Mouse (Mus musculus): ENCODE data around the gene Itgad. TPM values are rescaled to one million over a fixed set of nuclear protein-coding genes. Genes with fewer than 3 reads are reported as not detected.

The Itgad gene
- polyA plus RNA-seq, 1 experiment from 2014 or later, result not detected

GRCm38 (mm10) chr7:128206152-128206551 is 52.0 kb downstream of the Itgad start, which contains the start of gene Cox6a2:
Gene Cox6a2, minus strand, starts transcription at chr7:128206387.
- no peak for ATAC-seq (ENCODE audit: insufficient read depth, low FRiP score)
- H3K36me3 ChIP-seq (ENCODE audit: control insufficient read depth, insufficient read depth, low read length), result no peaks in the 10 kb centered on the region
- H3K4me3 ChIP-seq (replicated peaks; ENCODE audit: low read length), result no peak within 1 kb of the TSS
- no peak within 1 kb of the TSS for H3K9ac ChIP-seq (ENCODE audit: low read length)
- no peaks in the 10 kb centered on the region for H3K27me3 ChIP-seq (ENCODE audit: control insufficient read depth, insufficient read depth, low read length)
- H3K27ac ChIP-seq (ENCODE audit: low read length), result no peak within 1 kb of the TSS
- H3K4me1 ChIP-seq (ENCODE audit: control insufficient read depth, insufficient read depth, low read length), result no peaks in the 10 kb centered on the region
- WGBS, result 85% methylated on average over 6 of the region's 6 CpGs
- H3K9me3 ChIP-seq (replicated peaks; ENCODE audit: control insufficient read depth, low read length), result no peaks in the 10 kb centered on the region
- no peak within 1 kb of the TSS for H3K4me2 ChIP-seq (ENCODE audit: low read depth, low read length)

GRCm38 (mm10) chr7:128208187-128208586 is 54.0 kb downstream of the Itgad start:
- H3K4me3 ChIP-seq (replicated peaks; ENCODE audit: low read length), result no peak overlapping the region
- H3K9me3 ChIP-seq (replicated peaks; ENCODE audit: control insufficient read depth, low read length), result no peaks in the 10 kb centered on the region
- WGBS, result 4% methylated on average over 4 of the region's 4 CpGs
- H3K36me3 ChIP-seq (ENCODE audit: control insufficient read depth, insufficient read depth, low read length), result no peaks in the 10 kb centered on the region
- H3K27ac ChIP-seq (ENCODE audit: low read length), result no peak overlapping the region
- ATAC-seq (ENCODE audit: insufficient read depth, low FRiP score), result no peak
- H3K4me1 ChIP-seq (ENCODE audit: control insufficient read depth, insufficient read depth, low read length), result no peaks in the 10 kb centered on the region
- H3K27me3 ChIP-seq (ENCODE audit: control insufficient read depth, insufficient read depth, low read length), result no peaks in the 10 kb centered on the region
- H3K4me2 ChIP-seq (ENCODE audit: low read depth, low read length), result no peak overlapping the region
- no peak overlapping the region for H3K9ac ChIP-seq (ENCODE audit: low read length)

GRCm38 (mm10) chr7:128209826-128210225 is 55.6 kb downstream of the Itgad start:
- Histone ChIP-seq H3K36me3 (ENCODE audit: control insufficient read depth, insufficient read depth, low read length) (no peaks in the 10 kb centered on the region), H3K4me3 (replicated peaks; ENCODE audit: low read length) (no peak overlapping the region), H3K4me2 (ENCODE audit: low read depth, low read length) (no peak overlapping the region), H3K9ac (ENCODE audit: low read length) (no peak overlapping the region), H3K27ac (ENCODE audit: low read length) (no peak overlapping the region), H3K27me3 (ENCODE audit: control insufficient read depth, insufficient read depth, low read length) (no peaks in the 10 kb centered on the region), H3K9me3 (replicated peaks; ENCODE audit: control insufficient read depth, low read length) (no peaks in the 10 kb centered on the region), H3K4me1 (ENCODE audit: control insufficient read depth, insufficient read depth, low read length) (no peaks in the 10 kb centered on the region)
- 46% methylated on average over 3 of the region's 3 CpGs for WGBS
- no peak for ATAC-seq (ENCODE audit: insufficient read depth, low FRiP score)

- Histone ChIP-seq H3K36me3 (ENCODE audit: control insufficient read depth, insufficient read depth, low read length) (no peaks in the 10 kb centered on the region), H3K4me1 (ENCODE audit: control insufficient read depth, insufficient read depth, low read length) (no peaks in the 10 kb centered on the region), H3K4me3 (replicated peaks; ENCODE audit: low read length) (no peak overlapping the region), H3K9me3 (replicated peaks; ENCODE audit: control insufficient read depth, low read length) (no peaks in the 10 kb centered on the region), H3K4me2 (ENCODE audit: low read depth, low read length) (no peak overlapping the region), H3K27me3 (ENCODE audit: control insufficient read depth, insufficient read depth, low read length) (no peaks in the 10 kb centered on the region), H3K9ac (ENCODE audit: low read length) (no peak overlapping the region), H3K27ac (ENCODE audit: low read length) (no peak overlapping the region)
- 70% methylated on average over 4 of the region's 4 CpGs for WGBS
- ATAC-seq (ENCODE audit: insufficient read depth, low FRiP score), result no peak
Measured at GRCm38 (mm10) chr7:128219952-128220351, 65.8 kb downstream of the Itgad start.

- Histone ChIP-seq H3K4me1 (ENCODE audit: control insufficient read depth, insufficient read depth, low read length) (no peaks in the 10 kb centered on the region), H3K4me2 (ENCODE audit: low read depth, low read length) (no peak overlapping the region), H3K4me3 (replicated peaks; ENCODE audit: low read length) (no peak overlapping the region), H3K9ac (ENCODE audit: low read length) (no peak overlapping the region), H3K36me3 (ENCODE audit: control insufficient read depth, insufficient read depth, low read length) (no peaks in the 10 kb centered on the region), H3K27ac (ENCODE audit: low read length) (no peak overlapping the region), H3K9me3 (replicated peaks; ENCODE audit: control insufficient read depth, low read length) (no peaks in the 10 kb centered on the region), H3K27me3 (ENCODE audit: control insufficient read depth, insufficient read depth, low read length) (no peaks in the 10 kb centered on the region)
- no peak for ATAC-seq (ENCODE audit: insufficient read depth, low FRiP score)
- 87% methylated on average over 3 of the region's 3 CpGs for WGBS
Measured at GRCm38 (mm10) chr7:128220936-128221335, 66.8 kb downstream of the Itgad start.

GRCm38 (mm10) chr7:128231741-128232140 is 77.6 kb downstream of the Itgad start:
- Histone ChIP-seq H3K4me3 (replicated peaks; ENCODE audit: low read length) (no peak overlapping the region), H3K9ac (ENCODE audit: low read length) (no peak overlapping the region), H3K36me3 (ENCODE audit: control insufficient read depth, insufficient read depth, low read length) (no peaks in the 10 kb centered on the region), H3K9me3 (replicated peaks; ENCODE audit: control insufficient read depth, low read length) (no peaks in the 10 kb centered on the region), H3K4me1 (ENCODE audit: control insufficient read depth, insufficient read depth, low read length) (peaks cover 3% of the 10 kb centered on the region), H3K27me3 (ENCODE audit: control insufficient read depth, insufficient read depth, low read length) (no peaks in the 10 kb centered on the region), H3K4me2 (ENCODE audit: low read depth, low read length) (no peak overlapping the region), H3K27ac (ENCODE audit: low read length) (no peak overlapping the region)
- ATAC-seq (ENCODE audit: insufficient read depth, low FRiP score), result no peak
- 36% methylated on average over 8 of the region's 8 CpGs for WGBS

GRCm38 (mm10) chr7:128234796-128235195 is 80.6 kb downstream of the Itgad start:
- Histone ChIP-seq H3K4me2 (ENCODE audit: low read depth, low read length) (no peak overlapping the region), H3K27ac (ENCODE audit: low read length) (no peak overlapping the region), H3K4me1 (ENCODE audit: control insufficient read depth, insufficient read depth, low read length) (peaks cover 5% of the 10 kb centered on the region), H3K9me3 (replicated peaks; ENCODE audit: control insufficient read depth, low read length) (no peaks in the 10 kb centered on the region), H3K27me3 (ENCODE audit: control insufficient read depth, insufficient read depth, low read length) (no peaks in the 10 kb centered on the region), H3K36me3 (ENCODE audit: control insufficient read depth, insufficient read depth, low read length) (0 out of 2 replicates have a peak, but pooled peaks cover under 1% of the 10 kb centered on the region), H3K4me3 (replicated peaks; ENCODE audit: low read length) (no peak overlapping the region), H3K9ac (ENCODE audit: low read length) (no peak overlapping the region)
- WGBS, result 74% methylated on average over 2 of the region's 2 CpGs
- ATAC-seq (ENCODE audit: insufficient read depth, low FRiP score), result no peak

GRCm38 (mm10) chr7:128235481-128235880 is 81.3 kb downstream of the Itgad start:
- no peaks in the 10 kb centered on the region for H3K9me3 ChIP-seq (replicated peaks; ENCODE audit: control insufficient read depth, low read length)
- 66% methylated on average over 1 of the region's 1 CpGs for WGBS
- H3K27ac ChIP-seq (ENCODE audit: low read length), result no peak overlapping the region
- 0 out of 2 replicates have a peak, but pooled peaks cover 7% of the 10 kb centered on the region for H3K36me3 ChIP-seq (ENCODE audit: control insufficient read depth, insufficient read depth, low read length)
- no peaks in the 10 kb centered on the region for H3K27me3 ChIP-seq (ENCODE audit: control insufficient read depth, insufficient read depth, low read length)
- no peak for ATAC-seq (ENCODE audit: insufficient read depth, low FRiP score)
- H3K4me3 ChIP-seq (replicated peaks; ENCODE audit: low read length), result no peak overlapping the region
- H3K4me2 ChIP-seq (ENCODE audit: low read depth, low read length), result no peak overlapping the region
- no peak overlapping the region for H3K9ac ChIP-seq (ENCODE audit: low read length)
- peaks cover 5% of the 10 kb centered on the region for H3K4me1 ChIP-seq (ENCODE audit: control insufficient read depth, insufficient read depth, low read length)

GRCm38 (mm10) chr7:128236426-128236825 is 82.2 kb downstream of the Itgad start:
- Histone ChIP-seq H3K27ac (ENCODE audit: low read length) (peak overlapping the region; percentile 99; the same call in 1 of the 2 replicates), H3K27me3 (ENCODE audit: control insufficient read depth, insufficient read depth, low read length) (no peaks in the 10 kb centered on the region), H3K4me3 (replicated peaks; ENCODE audit: low read length) (no peak overlapping the region; the same call in 1 of the 2 replicates), H3K9ac (ENCODE audit: low read length) (peak overlapping the region; percentile 91), H3K4me2 (ENCODE audit: low read depth, low read length) (0 out of 2 replicates have a peak overlapping the region, but pooled peaks have one; percentile 57), H3K36me3 (ENCODE audit: control insufficient read depth, insufficient read depth, low read length) (0 out of 2 replicates have a peak, but pooled peaks cover 11% of the 10 kb centered on the region), H3K4me1 (ENCODE audit: control insufficient read depth, insufficient read depth, low read length) (peaks cover 5% of the 10 kb centered on the region), H3K9me3 (replicated peaks; ENCODE audit: control insufficient read depth, low read length) (no peaks in the 10 kb centered on the region)
- WGBS, result 93% methylated on average over 13 of the region's 13 CpGs
- ATAC-seq (ENCODE audit: insufficient read depth, low FRiP score), result no peak

All from stomach, embryonic 16.5 days (tissue).